Comparison of ENCODE assay signal across 19 mouse cellular contexts in the genomic region with DNA sequence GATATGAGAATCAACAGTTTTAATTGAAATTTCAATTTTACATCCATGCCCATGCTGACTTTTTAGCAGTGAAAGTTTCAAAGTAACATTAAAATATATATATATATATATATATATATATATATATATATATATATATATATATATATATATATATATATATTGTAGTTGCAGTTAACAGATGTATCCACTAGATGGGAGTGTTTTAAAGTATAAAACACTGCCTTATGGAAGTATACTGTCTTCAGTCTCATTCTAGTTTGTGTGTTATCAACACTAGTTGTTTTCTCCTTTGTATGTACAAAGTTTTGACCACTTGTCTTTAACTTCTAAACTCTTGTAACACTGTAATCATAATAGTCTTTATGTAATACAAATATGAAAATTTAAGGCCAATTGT.
DNase-seq lines count a peak whose midpoint lies in the region; ATAC-seq and TF ChIP-seq lines count a peak whose summit lies in the region.
"Had no signal": no experiment of that assay in that cellular context is flagged by ENCODE, and none has a peak within 500 bp of the region (broad histone marks: within the 10 kb centered on the region; RNA-seq: fewer than 3 reads in every experiment).

No protein-coding gene starts in this region.

- no peak overlapping the region for H3K4me3 ChIP-seq in kidney, postnatal 0 days (replicated peaks; ENCODE audit: low read depth, low read length)
- no peak overlapping the region for H3K4me3 ChIP-seq in kidney, adult 2 months (ENCODE audit: insufficient read depth, low read depth, low read length)
- H3K4me3 ChIP-seq: heart, embryonic 15.5 days; hindbrain, embryonic 10.5 days; limb, embryonic 15.5 days; lung, embryonic 15.5 days; megakaryocyte, embryonic 14.5 days; neural tube, embryonic 15.5 days; stomach, embryonic 15.5 days had no signal

- no peak overlapping the region for H3K4me2 ChIP-seq in kidney, postnatal 0 days (ENCODE audit: low read length)
- H3K4me2 ChIP-seq: heart, embryonic 15.5 days; limb, embryonic 15.5 days; lung, embryonic 15.5 days; neural tube, embryonic 15.5 days; stomach, embryonic 15.5 days had no signal

- H3K9ac ChIP-seq in kidney, postnatal 0 days (ENCODE audit: low read depth, low read length) = no peak overlapping the region
- H3K9ac ChIP-seq: heart, embryonic 15.5 days; limb, embryonic 15.5 days; lung, embryonic 15.5 days; neural tube, embryonic 15.5 days; stomach, embryonic 15.5 days had no signal

- DNase-seq in embryo, embryonic 11 days = peak; percentile 22
- no peak for DNase-seq in embryo, embryonic 10 days (ENCODE audit: low spot score)
- peak; percentile 73 for DNase-seq in kidney, postnatal 0 days (ENCODE audit: low spot score)
- no peak for DNase-seq in kidney, adult 2 months
- peak; percentile 49 for DNase-seq in 416B (ENCODE audit: low read depth)
- DNase-seq in induced T-regulatory cell, adult 2 months (ENCODE audit: low read depth) = peak; percentile 6
- DNase-seq in kidney, adult 18-20 months = no peak
- no peak for DNase-seq in gastrocnemius, adult 18-20 months (ENCODE audit: low spot score)
- DNase-seq: cerebellum, adult 2 months; kidney, adult 8-10 months; right cerebral cortex, adult 18-20 months; thymus, postnatal 14 days had no signal

- H3K27ac ChIP-seq in kidney, postnatal 0 days = no peak overlapping the region
- no peak overlapping the region for H3K27ac ChIP-seq in kidney, adult 2 months (ENCODE audit: insufficient read depth, low read depth, low read length)
- H3K27ac ChIP-seq: heart, embryonic 15.5 days; hindbrain, embryonic 10.5 days; limb, embryonic 15.5 days; lung, embryonic 15.5 days; neural tube, embryonic 15.5 days; stomach, embryonic 15.5 days had no signal

- no peaks in the 10 kb centered on the region for H3K27me3 ChIP-seq in kidney, postnatal 0 days (ENCODE audit: insufficient read depth, low read length)
- H3K27me3 ChIP-seq in kidney, adult 2 months (replicated peaks; ENCODE audit: control insufficient read depth, insufficient read depth, low read length) = no peaks in the 10 kb centered on the region
- H3K27me3 ChIP-seq: heart, embryonic 15.5 days; limb, embryonic 15.5 days; lung, embryonic 15.5 days; megakaryocyte, embryonic 14.5 days; neural tube, embryonic 15.5 days; stomach, embryonic 15.5 days had no signal

- no peaks in the 10 kb centered on the region for H3K36me3 ChIP-seq in kidney, postnatal 0 days (ENCODE audit: insufficient read depth, low read length)
- no peaks in the 10 kb centered on the region for H3K36me3 ChIP-seq in kidney, adult 2 months (ENCODE audit: control insufficient read depth, insufficient read depth, low read length)
- H3K36me3 ChIP-seq: heart, embryonic 15.5 days; hindbrain, embryonic 10.5 days; limb, embryonic 15.5 days; lung, embryonic 15.5 days; neural tube, embryonic 15.5 days; stomach, embryonic 15.5 days had no signal

- no peaks in the 10 kb centered on the region for H3K9me3 ChIP-seq in kidney, postnatal 0 days (replicated peaks; ENCODE audit: low read length)
- H3K9me3 ChIP-seq: heart, embryonic 15.5 days; hindbrain, embryonic 10.5 days; limb, embryonic 15.5 days; lung, embryonic 15.5 days; megakaryocyte, embryonic 14.5 days; neural tube, embryonic 15.5 days; stomach, embryonic 15.5 days had no signal

- no peaks in the 10 kb centered on the region for H3K4me1 ChIP-seq in kidney, postnatal 0 days (replicated peaks; ENCODE audit: insufficient read depth, low read length)
- H3K4me1 ChIP-seq in kidney, adult 2 months (ENCODE audit: control insufficient read depth, insufficient read depth, low read length) = no peaks in the 10 kb centered on the region
- H3K4me1 ChIP-seq: heart, embryonic 15.5 days; hindbrain, embryonic 10.5 days; limb, embryonic 15.5 days; lung, embryonic 15.5 days; megakaryocyte, embryonic 14.5 days; neural tube, embryonic 15.5 days; stomach, embryonic 15.5 days had no signal

- no peak for ATAC-seq in kidney, postnatal 0 days (replicated peaks; ENCODE audit: low FRiP score, low read depth)

- TF ChIP-seq CTCF in kidney, postnatal 0 days (IDR thresholded peaks at IDR 0.05; ENCODE audit: low read depth) = no peak
- TF ChIP-seq CTCF in kidney, adult 2 months (conservative IDR thresholded peaks at IDR 0.05; ENCODE audit: insufficient read depth, insufficient read length, low read depth, low read length) = no peak

- no peak for TF ChIP-seq POLR2A in kidney, adult 2 months (IDR thresholded peaks at IDR 0.05; ENCODE audit: low read depth, low read length)

Comparison
In these comparisons a context has a peak if more than half of its experiments do, and no peak if none do; other contexts are left out.
1. DNase-seq: peak in embryo, embryonic 11 days (single experiment), kidney, postnatal 0 days (single experiment), 416B (single experiment) and induced T-regulatory cell, adult 2 months (single experiment); none in embryo, embryonic 10 days (single experiment), kidney, adult 2 months (single experiment), kidney, adult 18-20 months (single experiment) and gastrocnemius, adult 18-20 months (single experiment).